Mouse (Mus musculus) lung, adult 2 months (tissue): ENCODE results near the gene Tex13c3. TPM values are rescaled to one million over a fixed set of nuclear protein-coding genes. Genes with fewer than 3 reads are reported as not detected.
"Not testable (repeated sequence)": the region's sequence is repeated elsewhere in the genome, so short reads cannot be mapped to it uniquely, and the experiment has no call there.

Source experiments
- DNase-seq: peaks from one replicate; pipeline ENCODE4 v3.0.0; 2022
- H3K4me1 ChIP-seq: fragments of 200-500 bp; 2 replicates; pipeline ENCODE4 v1.6.1; 2011; ENCODE audit warnings: low read length; ENCODE audit not compliant: control insufficient read depth, insufficient read depth
- H3K4me3 ChIP-seq: fragments of 200-500 bp; replicated peaks from 2 replicates; pipeline ENCODE3; 2011; ENCODE audit warnings: low read depth, mild to moderate bottlenecking, control low read depth, low read length; ENCODE audit errors: extremely low read depth
- CTCF ChIP-seq: fragments of 200-500 bp; IDR thresholded peaks from 2 replicates; pipeline ENCODE4 v1.5.1; 2011; ENCODE audit warnings: mild to moderate bottlenecking, low read length, control low read depth; ENCODE audit not compliant: insufficient read depth
- POLR2A ChIP-seq: fragments of 200-500 bp; IDR thresholded peaks from 2 replicates; pipeline ENCODE4 v1.6.1; 2011; ENCODE audit warnings: low read depth, mild to moderate bottlenecking, control low read depth, low read length, borderline replicate concordance; ENCODE audit errors: extremely low read depth
- WGBS: fragments of 180-500 bp; shearing (Covaris S2); methylation state at CpG from one replicate; pipeline ENCODE4 v1.1.7; 2018; 5-methylcytosine and 5-hydroxymethylcytosine counted together
- polyA plus RNA-seq: library from polyadenylated mRNA; depleted of rRNA; stranded (reverse); fragments of >200 nt; gene quantifications from 2 replicates; pipeline ENCODE4 v1.2.3, GENCODE M21; 2012; rRNA removed

Gene Tex13c3
- polyA plus RNA-seq = not detected in 2 replicates

DNA sequence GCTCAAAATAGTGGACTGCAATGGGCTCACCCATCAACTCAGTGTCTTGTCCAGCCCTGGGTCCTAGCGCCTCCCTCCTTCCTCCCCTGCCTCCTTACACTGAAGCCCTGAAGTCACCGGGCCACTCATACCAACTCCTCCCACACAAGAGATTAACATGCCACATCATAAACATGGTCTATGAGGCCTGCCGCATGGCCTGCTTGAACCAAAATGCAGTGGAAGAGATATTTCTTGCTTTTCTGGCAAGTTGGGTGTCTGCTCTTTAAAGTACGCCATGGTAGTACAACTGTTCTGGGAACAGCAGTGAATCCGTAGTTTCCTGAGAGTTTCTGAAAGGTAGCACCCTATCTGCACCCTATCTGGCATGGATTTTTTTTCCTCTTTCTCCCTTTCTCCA, at the start of gene Tex13c3:
Tex13c3 (minus strand) TSS at position 101 of the 400 bp plus-strand sequence.
- not testable (repeated sequence) for DNase-seq, H3K4me1 ChIP-seq, H3K4me3 ChIP-seq
- 85% methylated on average over 5 of the region's 5 CpGs for WGBS

DNA sequence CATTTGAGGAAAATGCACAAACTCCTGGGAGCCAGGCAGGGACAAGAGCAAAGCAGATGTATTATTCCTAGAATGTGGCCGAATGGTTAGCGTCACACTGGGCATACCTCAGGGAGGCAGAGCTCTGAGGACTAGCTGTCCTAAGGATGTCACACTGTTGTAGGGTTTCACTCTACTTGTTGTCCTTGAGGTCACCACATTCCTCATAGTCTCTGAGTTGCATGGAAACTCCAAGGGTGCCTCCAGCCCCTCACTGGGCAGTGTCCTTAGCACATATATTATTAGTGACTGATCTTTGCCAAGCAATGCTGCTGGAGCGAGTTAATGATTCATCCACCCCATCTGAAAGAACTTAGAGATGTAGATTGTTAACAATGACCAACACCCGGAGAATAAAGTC, 8.6 kb upstream of the Tex13c3 start:
- DNase-seq = no peak
- TF ChIP-seq CTCF (no peak), POLR2A (no peak)
- 76% methylated on average over 4 of the region's 4 CpGs for WGBS
- Histone ChIP-seq H3K4me3 (no peak overlapping the region), H3K4me1 (no peaks in the 10 kb centered on the region)
